Mouse (Mus musculus) kidney, adult 2 months (tissue): Measurements from ENCODE around the gene Tet2. TPM values are rescaled to one million over a fixed set of nuclear protein-coding genes. Genes with fewer than 3 reads are reported as not detected.

Experiments
- DNase-seq: peaks from one replicate; pipeline ENCODE4 v3.0.0; 2021
- H3K27ac ChIP-seq: fragments of 200-500 bp; 2 replicates; pipeline ENCODE4 v1.5.1; 2012; ENCODE audit warnings: low read depth, low read length, control low read depth, inconsistent platforms; ENCODE audit not compliant: insufficient read depth
- H3K27me3 ChIP-seq: fragments of 200-500 bp; replicated peaks from 2 replicates; pipeline ENCODE4 v1.6.1; 2012; ENCODE audit warnings: mild to moderate bottlenecking, moderate library complexity, low read length, inconsistent platforms; ENCODE audit not compliant: control insufficient read depth, insufficient read depth
- H3K36me3 ChIP-seq: fragments of 200-500 bp; 2 replicates; pipeline ENCODE4 v1.6.1; 2012; ENCODE audit warnings: mild to moderate bottlenecking, moderate library complexity, low read length, inconsistent platforms; ENCODE audit not compliant: control insufficient read depth, insufficient read depth
- H3K4me1 ChIP-seq: fragments of 200-500 bp; 2 replicates; pipeline ENCODE4 v1.6.1; 2011; ENCODE audit warnings: low read length; ENCODE audit not compliant: control insufficient read depth, insufficient read depth
- H3K4me3 ChIP-seq: fragments of 200-500 bp; 2 replicates; pipeline ENCODE4 v1.5.1; 2011; ENCODE audit warnings: mild to moderate bottlenecking, low read depth, low read length, control low read depth; ENCODE audit not compliant: insufficient read depth
- CTCF ChIP-seq: fragments of 200-500 bp; conservative IDR thresholded peaks from 2 replicates; pipeline ENCODE4 v1.5.1; 2011; ENCODE audit warnings: low read depth, mild to moderate bottlenecking, control low read depth, low read length, moderate library complexity, mixed read lengths; ENCODE audit not compliant: insufficient read depth, insufficient read length
- POLR2A ChIP-seq: fragments of 200-500 bp; IDR thresholded peaks from one replicate; pipeline ENCODE4 v1.6.1; 2011; ENCODE audit warnings: low read depth, low read length, control low read depth
- WGBS: fragments of 180-500 bp; shearing (Covaris S2); methylation state at CpG from one replicate; pipeline ENCODE4 v1.1.7; 2018; 5-methylcytosine and 5-hydroxymethylcytosine counted together
- polyA plus RNA-seq: library from polyadenylated mRNA; depleted of rRNA; stranded (reverse); fragments of >200 nt; gene quantifications from 2 replicates; pipeline ENCODE4 v1.2.3, GENCODE M21; 2012; rRNA removed

Gene Tet2
- polyA plus RNA-seq, 1 experiment, result 15.9 TPM

- H3K27me3 ChIP-seq, result no peaks in the 10 kb centered on the region
- WGBS, result 83% methylated on average over 4 of the region's 4 CpGs
- H3K4me3 ChIP-seq, result no peak overlapping the region
- H3K36me3 ChIP-seq, result no peaks in the 10 kb centered on the region
- TF ChIP-seq POLR2A (no peak), CTCF (no peak)
- no peak overlapping the region for H3K27ac ChIP-seq
- H3K4me1 ChIP-seq, result no peaks in the 10 kb centered on the region
- no peak for DNase-seq
These were observed 116.9 kb downstream of the Tet2 start for GRCm38 (mm10) chr3:133428003-133428402.

DNA sequence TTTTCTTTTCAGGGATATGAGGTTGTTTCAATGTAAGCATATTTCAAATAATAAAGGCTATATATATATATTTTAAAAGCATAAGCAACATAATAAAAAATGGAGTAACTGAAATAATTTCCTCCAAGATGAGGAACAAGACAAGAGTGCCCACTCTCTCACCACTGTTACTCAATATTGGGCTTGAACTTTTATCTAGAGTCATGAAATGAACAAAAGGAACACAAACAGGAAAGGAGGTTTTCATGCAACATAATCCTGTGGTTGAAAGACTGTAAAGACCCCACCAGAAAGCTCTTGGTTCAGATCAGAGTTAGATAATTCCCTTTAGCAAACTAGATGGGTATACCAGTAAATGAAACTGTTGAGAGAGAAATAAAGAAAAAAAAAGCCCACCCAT lies 121.9 kb downstream of the Tet2 start:
- no peak overlapping the region for H3K27ac ChIP-seq
- H3K36me3 ChIP-seq, result no peaks in the 10 kb centered on the region
- H3K4me3 ChIP-seq, result no peak overlapping the region
- no peak for DNase-seq
- no peaks in the 10 kb centered on the region for H3K27me3 ChIP-seq
- TF ChIP-seq CTCF (no peak), POLR2A (no peak)
- no peaks in the 10 kb centered on the region for H3K4me1 ChIP-seq

DNA sequence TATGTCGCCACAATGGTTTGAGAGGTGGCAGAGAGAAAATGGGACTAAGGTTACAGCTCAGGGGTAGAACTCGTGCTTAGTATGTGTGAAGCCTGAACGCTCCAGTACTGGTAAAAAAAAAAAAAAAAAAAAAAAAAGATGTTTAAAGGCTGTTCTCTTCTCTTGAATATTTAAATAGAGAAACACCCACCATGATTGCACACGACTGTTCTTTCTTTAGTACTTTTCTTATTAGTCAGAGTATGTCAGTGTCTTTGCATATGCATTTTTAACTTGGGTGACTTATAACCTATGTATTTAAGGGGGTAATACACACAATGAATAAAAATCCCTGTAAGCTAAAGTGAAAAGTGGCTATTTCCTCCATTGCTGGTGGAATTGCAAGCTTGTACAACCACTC lies 130.2 kb downstream of the Tet2 start:
- TF ChIP-seq POLR2A (no peak), CTCF (no peak)
- no peaks in the 10 kb centered on the region for H3K4me1 ChIP-seq
- no peaks in the 10 kb centered on the region for H3K36me3 ChIP-seq
- H3K27ac ChIP-seq, result no peak overlapping the region
- no peak overlapping the region for H3K4me3 ChIP-seq
- no peak for DNase-seq
- 80% methylated on average over 4 of the region's 4 CpGs for WGBS
- no peaks in the 10 kb centered on the region for H3K27me3 ChIP-seq

Other genes starting within 250 kb of the Tet2 start
- gene Ppa2, start 235.0 kb downstream of the Tet2 start, polyA plus RNA-seq, result 200 and 241 TPM in 2 replicates